In the genomic region with DNA sequence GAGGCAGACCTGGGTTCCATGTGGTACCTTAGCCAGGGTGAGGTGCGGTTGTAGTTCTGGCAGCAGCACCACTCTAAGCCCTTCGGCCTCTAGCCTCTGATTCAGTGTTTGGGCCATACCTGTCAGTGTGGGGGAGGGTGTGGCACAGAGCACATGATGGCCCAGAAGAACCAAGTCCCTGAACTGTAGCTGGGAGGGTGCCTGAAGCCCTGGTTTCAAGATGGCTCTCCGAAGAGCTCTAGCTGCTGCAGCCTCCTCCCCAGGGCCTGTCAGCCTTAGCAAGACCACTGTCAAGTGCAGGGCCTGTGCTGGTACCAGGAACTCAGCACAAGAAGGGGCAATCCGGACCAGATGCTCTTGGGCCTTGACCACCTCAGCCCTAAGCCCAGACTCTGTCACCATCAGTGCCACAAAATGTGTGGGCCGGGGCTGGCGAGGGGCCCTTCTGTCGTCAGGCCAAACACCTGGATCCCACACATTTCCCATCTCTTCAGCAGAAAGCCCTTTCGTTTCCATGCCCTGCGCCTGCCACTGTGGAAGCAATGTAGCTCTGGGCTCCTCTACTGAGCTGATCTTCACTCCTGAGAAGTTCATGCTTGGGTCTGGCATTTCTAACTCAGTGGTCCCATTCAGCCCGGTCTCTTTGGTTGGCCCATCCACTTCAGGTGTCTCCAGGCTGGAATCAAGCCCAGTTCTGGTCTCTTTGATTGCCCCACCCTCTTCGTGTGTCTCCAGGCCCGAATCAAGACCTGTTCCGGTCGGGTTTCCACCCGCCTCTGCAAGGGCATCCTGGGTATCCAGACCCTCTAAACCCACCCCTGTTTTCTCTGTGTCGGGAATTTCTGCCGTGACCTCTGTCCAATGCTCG, we compare ENCODE assay signal across 8 mouse cellular contexts. TPM values are rescaled to one million over a fixed set of nuclear protein-coding genes. Genes with fewer than 3 reads are reported as not detected.
DNase-seq lines count a peak whose midpoint lies in the region; ATAC-seq and TF ChIP-seq lines count a peak whose summit lies in the region.

No protein-coding gene starts in this region.

- 29% methylated on average over 18 of the region's 18 CpGs for WGBS in heart, embryonic 12.5 days
- WGBS in hindbrain, embryonic 12.5 days: 25% methylated on average over 18 of the region's 18 CpGs

- peaks cover 15% of the 10 kb centered on the region for H3K27me3 ChIP-seq in heart, embryonic 12.5 days (replicated peaks)
- H3K27me3 ChIP-seq in hindbrain, embryonic 12.5 days: peaks cover 24% of the 10 kb centered on the region

- TF ChIP-seq CTCF in brain, embryonic 14.5 days (IDR thresholded peaks at IDR 0.05; ENCODE audit: borderline replicate concordance, extremely low read depth, insufficient read depth, insufficient read length): no peak

- H3K4me3 ChIP-seq in heart, embryonic 12.5 days: peak overlapping the region; percentile 80
- peak overlapping the region; percentile 67 for H3K4me3 ChIP-seq in hindbrain, embryonic 12.5 days

- DNase-seq in heart, postnatal 25 days (ENCODE audit: low spot score): no peak
- peak; percentile 61 for DNase-seq in 3T3-L1 (ENCODE audit: low read depth, low spot score)
- DNase-seq in brain, embryonic 14.5 days (ENCODE audit: low read depth): no peak
- no peak for DNase-seq in T-cell, adult 2 months (ENCODE audit: low spot score)
- DNase-seq in gastrocnemius, postnatal 10 days: no peak

- H3K4me1 ChIP-seq in heart, embryonic 12.5 days (replicated peaks): peaks cover 29% of the 10 kb centered on the region
- peaks cover 31% of the 10 kb centered on the region for H3K4me1 ChIP-seq in hindbrain, embryonic 12.5 days

- peak; percentile 5; the same call in 1 of the 2 replicates for ATAC-seq in heart, embryonic 12.5 days (ENCODE audit: insufficient number of reproducible peaks, low FRiP score)
- peak; percentile 38 for ATAC-seq in hindbrain, embryonic 12.5 days (ENCODE audit: low FRiP score)
- peak; percentile 4 for ATAC-seq in megakaryocyte progenitor cell, adult 5-6 weeks (replicated peaks; ENCODE audit: poor library complexity)

- TF ChIP-seq POLR2A in brain, embryonic 14.5 days (IDR thresholded peaks at IDR 0.05; ENCODE audit: borderline replicate concordance, extremely low read depth, insufficient read depth, insufficient read length, poor library complexity, severe bottlenecking): peak; percentile 26; the same call in 1 of the 2 replicates

- H3K4me2 ChIP-seq in heart, embryonic 12.5 days: peak overlapping the region; percentile 98
- H3K4me2 ChIP-seq in hindbrain, embryonic 12.5 days (replicated peaks): peak overlapping the region; percentile 80

- H3K36me3 ChIP-seq in heart, embryonic 12.5 days: peaks cover 56% of the 10 kb centered on the region
- peaks cover 49% of the 10 kb centered on the region for H3K36me3 ChIP-seq in hindbrain, embryonic 12.5 days

- peak overlapping the region; percentile 81 for H3K9ac ChIP-seq in heart, embryonic 12.5 days
- peak overlapping the region; percentile 74 for H3K9ac ChIP-seq in hindbrain, embryonic 12.5 days

- H3K9me3 ChIP-seq in heart, embryonic 12.5 days (replicated peaks): no peaks in the 10 kb centered on the region
- H3K9me3 ChIP-seq in hindbrain, embryonic 12.5 days (replicated peaks): no peaks in the 10 kb centered on the region

- H3K27ac ChIP-seq in heart, embryonic 12.5 days (ENCODE audit: poor library complexity, severe bottlenecking): peak overlapping the region; percentile 93
- peak overlapping the region; percentile 84 for H3K27ac ChIP-seq in hindbrain, embryonic 12.5 days

- intact Hi-C loops in heart, postnatal 25 days (cut with DNase I): loop anchor here (5.0 to 10.0 kb wide), 3 partner anchors 46 to 926 kb away; partner anchors contain the start of gene Ppp6r1

RNA-seq across cellular contexts. Expression of gene Leng9, which starts 1.6 kb away (rescaled TPM):
- polyA plus RNA-seq in heart, embryonic 12.5 days (2016; fragmentation: Nextera tagmentation; extraction: Ambion mirVana): 2.3 and 2.5 TPM in 2 replicates
- 1 to 10 TPM; 2.5 to 3.2 TPM for total RNA-seq in heart, postnatal 25 days (2021)
- 4.6 and 5.0 TPM in 2 replicates for polyA plus RNA-seq in brain, embryonic 14.5 days (2012; rRNA removed)
- 3.6 and 4.3 TPM in 2 replicates for polyA plus RNA-seq in hindbrain, embryonic 12.5 days (2016; fragmentation: Nextera tagmentation; extraction: Ambion mirVana)
- total RNA-seq in megakaryocyte progenitor cell, adult 5-6 weeks (2015): 0.72 and 1.5 TPM in 2 replicates
- total RNA-seq in megakaryocyte progenitor cell, adult 5-6 weeks (2017): 2.2 and 2.9 TPM in 2 replicates
- total RNA-seq in gastrocnemius, postnatal 10 days (2021): 1 to 10 TPM; 2.3 to 3.2 TPM

RNA-seq across cellular contexts. Expression of gene Leng8, which starts 11.7 kb away (rescaled TPM):
- 77.6 and 79.2 TPM in 2 replicates for polyA plus RNA-seq in heart, embryonic 12.5 days (2016; fragmentation: Nextera tagmentation; extraction: Ambion mirVana)
- total RNA-seq in heart, postnatal 25 days (2021): 10 to 100 TPM; 37.4 to 40.9 TPM
- 501 and 507 TPM in 2 replicates for polyA plus RNA-seq in brain, embryonic 14.5 days (2012; rRNA removed)
- polyA plus RNA-seq in hindbrain, embryonic 12.5 days (2016; fragmentation: Nextera tagmentation; extraction: Ambion mirVana): 115 and 118 TPM in 2 replicates
- total RNA-seq in megakaryocyte progenitor cell, adult 5-6 weeks (2015): 23.2 and 36.4 TPM in 2 replicates
- 19.5 and 24.1 TPM in 2 replicates for total RNA-seq in megakaryocyte progenitor cell, adult 5-6 weeks (2017)
- total RNA-seq in gastrocnemius, postnatal 10 days (2021): 10 to 100 TPM; 31.7 to 62.1 TPM

RNA-seq across cellular contexts. Expression of gene Cdc42ep5, which starts 16.1 kb away (rescaled TPM):
- polyA plus RNA-seq in heart, embryonic 12.5 days (2016; fragmentation: Nextera tagmentation; extraction: Ambion mirVana): 25.2 and 30.1 TPM in 2 replicates
- total RNA-seq in heart, postnatal 25 days (2021): 1 to 10 TPM; 5.7 to 5.9 TPM
- polyA plus RNA-seq in brain, embryonic 14.5 days (2012; rRNA removed): 8.8 and 9.7 TPM in 2 replicates
- polyA plus RNA-seq in hindbrain, embryonic 12.5 days (2016; fragmentation: Nextera tagmentation; extraction: Ambion mirVana): 24.2 and 25.7 TPM in 2 replicates
- total RNA-seq in megakaryocyte progenitor cell, adult 5-6 weeks (2015): not detected in 2 replicates
- not detected in 2 replicates for total RNA-seq in megakaryocyte progenitor cell, adult 5-6 weeks (2017)
- total RNA-seq in gastrocnemius, postnatal 10 days (2021): 10 to 100 TPM; 10.2 to 12.4 TPM

RNA-seq across cellular contexts. Expression of gene Ttyh1, which starts 29.4 kb away (rescaled TPM):
- 0.65 and 0.97 TPM in 2 replicates for polyA plus RNA-seq in heart, embryonic 12.5 days (2016; fragmentation: Nextera tagmentation; extraction: Ambion mirVana)
- under 1 TPM; 0.68 to 0.75 TPM for total RNA-seq in heart, postnatal 25 days (2021)
- 239 and 253 TPM in 2 replicates for polyA plus RNA-seq in brain, embryonic 14.5 days (2012; rRNA removed)
- 108 and 110 TPM in 2 replicates for polyA plus RNA-seq in hindbrain, embryonic 12.5 days (2016; fragmentation: Nextera tagmentation; extraction: Ambion mirVana)
- 0.12 and 0.39 TPM in 2 replicates for total RNA-seq in megakaryocyte progenitor cell, adult 5-6 weeks (2015)
- 0.17 TPM in 1 of 2 replicates, not detected in the other for total RNA-seq in megakaryocyte progenitor cell, adult 5-6 weeks (2017)
- total RNA-seq in gastrocnemius, postnatal 10 days (2021): 1 to 10 TPM; 4.7 to 5.3 TPM

Comparison
In these comparisons a context has a peak if more than half of its experiments do, and no peak if none do; other contexts are left out.
1. RNA of gene Cdc42ep5, which starts 16.1 kb away (total RNA-seq): 10.2 to 12.4 TPM in gastrocnemius, postnatal 10 days and 5.7 to 5.9 TPM in heart, postnatal 25 days; not detected in megakaryocyte progenitor cell, adult 5-6 weeks; every median in the first group is over 4 times any median in the second.
2. Peak in every context shown above with its lines, with median percentiles within 50 percentile points of each other: ATAC-seq.